8 mouse cellular contexts compared by ENCODE assay signal in genomic region chr3:62215806-62216205, GRCm38 (mm10).
DNase-seq lines count a peak whose midpoint lies in the region; ATAC-seq lines count a peak whose summit lies in the region.

No protein-coding gene starts in this region.

- DNase-seq in kidney, adult 18-20 months = peak; percentile 26
- no peak for DNase-seq in kidney, adult 11 months
- DNase-seq in adrenal gland, postnatal 36 days = peak; percentile 15 to 52
- peak; percentile 35 to 55 for DNase-seq in frontal cortex, postnatal 10 days (ENCODE audit: low spot score in 2 of 2)
- peak; percentile 57 for DNase-seq in layer of hippocampus, adult 9-10 months (ENCODE audit: low spot score)
- peak; percentile 12 for DNase-seq in mesoderm, embryonic 11.5 days (ENCODE audit: low read depth, low spot score)
- DNase-seq in thymus, postnatal 36 days = no peak

- no peak for ATAC-seq in erythroblast, adult 5-6 weeks (replicated peaks; ENCODE audit: low FRiP score, poor library complexity, severe bottlenecking)

Comparison
In these comparisons a context has a peak if more than half of its experiments do, and no peak if none do; other contexts are left out.
1. DNase-seq: peak in kidney, adult 18-20 months (single experiment), adrenal gland, postnatal 36 days (2 of 2), frontal cortex, postnatal 10 days (2 of 2), layer of hippocampus, adult 9-10 months (single experiment) and mesoderm, embryonic 11.5 days (single experiment); none in kidney, adult 11 months (single experiment) and thymus, postnatal 36 days (0 of 2).